Mouse (Mus musculus) kidney, adult 2 months (tissue): Measurements from ENCODE around the gene Ostf1.

Source experiments
- CTCF ChIP-seq: fragments of 200-500 bp; conservative IDR thresholded peaks from 2 replicates; pipeline ENCODE4 v1.5.1; 2011; ENCODE audit warnings: low read depth, mild to moderate bottlenecking, control low read depth, low read length, moderate library complexity, mixed read lengths; ENCODE audit not compliant: insufficient read depth, insufficient read length
- POLR2A ChIP-seq: fragments of 200-500 bp; IDR thresholded peaks from one replicate; pipeline ENCODE4 v1.6.1; 2011; ENCODE audit warnings: low read depth, low read length, control low read depth

- TF ChIP-seq CTCF: no peak
- TF ChIP-seq POLR2A: no peak
Observed at GRCm38 (mm10) chr19:18631161-18631643, 421 bp downstream of the Ostf1 start.
